Mouse (Mus musculus) liver, postnatal 0 days (tissue): Measurements from ENCODE around the gene Zcchc2.

ENCODE experiments used
- CTCF ChIP-seq: sonication (generic); IDR thresholded peaks from 2 replicates; pipeline ENCODE4 v1.5.1; 2016; ENCODE audit warnings: antibody characterized with exemption, low read depth
- EP300 ChIP-seq: IDR thresholded peaks from 2 replicates; pipeline ENCODE4 v1.6.1; 2016; ENCODE audit warnings: antibody characterized with exemption, low read depth, mild to moderate bottlenecking

DNA sequence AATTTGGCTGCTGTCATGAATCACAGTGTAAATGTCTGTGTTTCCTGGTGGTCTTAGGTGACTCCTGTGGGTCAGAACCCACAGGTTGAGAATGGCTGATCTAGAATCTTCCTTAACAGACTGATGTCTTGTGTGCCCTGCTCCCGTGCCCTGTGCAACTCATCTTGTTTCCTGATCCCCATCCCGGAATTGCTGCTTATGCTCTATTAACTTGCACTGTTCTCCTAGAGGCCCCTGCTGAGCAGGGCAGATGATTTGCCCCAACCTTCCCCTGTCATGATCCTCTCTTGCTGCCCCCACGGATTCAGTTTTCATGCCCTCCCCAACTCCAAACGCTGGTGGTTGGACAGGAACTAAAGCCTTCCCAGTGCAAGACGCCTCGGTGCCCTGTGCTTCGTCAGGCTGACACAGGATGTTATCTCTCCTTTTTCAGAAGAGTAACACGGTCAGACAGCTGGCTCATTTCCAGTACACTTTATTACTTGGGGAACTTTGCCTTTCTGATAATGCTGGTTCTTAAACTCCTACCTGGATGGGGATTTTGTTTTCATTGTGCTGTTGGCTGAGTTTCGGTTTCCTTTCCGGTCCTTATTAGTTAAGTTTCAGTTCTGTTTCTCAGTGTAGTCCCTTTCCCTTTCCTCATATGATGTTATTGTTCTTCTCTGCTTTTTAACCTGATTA is 18.6 kb upstream of the Zcchc2 start:
- TF ChIP-seq CTCF (no peak), EP300 (0 out of 2 replicates have a peak, but pooled peaks have one; percentile 5)
